Mouse (Mus musculus): Measurements from ENCODE around the gene Smoc1.

DNA sequence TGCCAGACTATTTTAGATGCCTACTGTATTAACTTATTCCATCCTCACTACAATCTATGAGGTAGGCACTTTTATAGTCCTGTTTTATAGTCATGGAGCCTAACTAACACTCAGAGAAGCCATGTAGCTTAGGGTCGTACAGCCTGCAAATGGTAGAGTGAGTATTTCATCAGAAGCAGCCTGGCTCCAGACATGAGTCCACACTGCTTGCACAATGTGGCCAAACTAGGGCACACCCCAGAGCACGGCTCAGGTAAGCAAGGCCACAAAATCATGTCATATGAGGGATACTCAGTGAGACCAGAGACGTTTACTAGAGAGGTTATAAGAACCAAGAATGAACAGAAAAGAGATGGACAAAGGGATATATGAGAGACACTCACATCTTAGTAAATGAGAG is 100.2 kb downstream of the Smoc1 start:
- TF ChIP-seq POLR2A (IDR thresholded peaks at IDR 0.05; ENCODE audit: low read depth, low read length) (no peak), CTCF (IDR thresholded peaks at IDR 0.05; ENCODE audit: extremely low read depth, insufficient read length, insufficient replicate concordance, low read depth, low read length) (no peak)
